Mouse (Mus musculus) heart, adult 11 months (tissue): ENCODE measurements at regions not wholly inside any gene's neighbourhood (a gene's known extent, or its start where the extent isn't known, plus 50 kb on each side); places are given as distances from the start of the nearest gene placed in this dataset.
A peak's percentile ranks its signal among the peaks of the same experiment; 100 is the strongest.

Experiments used
- DNase-seq: peaks from one replicate; pipeline ENCODE4 v3.0.0; 2022

DNA sequence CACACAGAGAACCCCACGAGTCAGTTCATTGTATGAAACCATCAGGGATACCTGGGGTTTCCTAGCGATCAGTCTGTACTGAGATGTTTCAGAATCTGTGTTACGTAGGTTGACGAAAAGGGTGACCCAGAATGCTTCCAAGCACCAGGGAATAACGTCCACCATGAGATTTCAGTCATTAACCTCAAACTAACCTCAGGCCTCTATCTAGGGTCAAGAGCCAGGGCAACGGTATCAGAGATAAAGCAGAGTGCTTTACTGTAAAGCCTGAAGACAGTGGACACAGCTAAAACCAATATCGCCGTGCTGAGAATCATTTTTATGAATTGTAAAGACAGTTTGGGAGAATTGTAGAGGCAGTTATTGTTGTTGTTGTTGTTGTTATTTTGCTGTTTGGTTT lies 52.9 kb upstream of the Errfi1 start:
- DNase-seq: no peak

DNA sequence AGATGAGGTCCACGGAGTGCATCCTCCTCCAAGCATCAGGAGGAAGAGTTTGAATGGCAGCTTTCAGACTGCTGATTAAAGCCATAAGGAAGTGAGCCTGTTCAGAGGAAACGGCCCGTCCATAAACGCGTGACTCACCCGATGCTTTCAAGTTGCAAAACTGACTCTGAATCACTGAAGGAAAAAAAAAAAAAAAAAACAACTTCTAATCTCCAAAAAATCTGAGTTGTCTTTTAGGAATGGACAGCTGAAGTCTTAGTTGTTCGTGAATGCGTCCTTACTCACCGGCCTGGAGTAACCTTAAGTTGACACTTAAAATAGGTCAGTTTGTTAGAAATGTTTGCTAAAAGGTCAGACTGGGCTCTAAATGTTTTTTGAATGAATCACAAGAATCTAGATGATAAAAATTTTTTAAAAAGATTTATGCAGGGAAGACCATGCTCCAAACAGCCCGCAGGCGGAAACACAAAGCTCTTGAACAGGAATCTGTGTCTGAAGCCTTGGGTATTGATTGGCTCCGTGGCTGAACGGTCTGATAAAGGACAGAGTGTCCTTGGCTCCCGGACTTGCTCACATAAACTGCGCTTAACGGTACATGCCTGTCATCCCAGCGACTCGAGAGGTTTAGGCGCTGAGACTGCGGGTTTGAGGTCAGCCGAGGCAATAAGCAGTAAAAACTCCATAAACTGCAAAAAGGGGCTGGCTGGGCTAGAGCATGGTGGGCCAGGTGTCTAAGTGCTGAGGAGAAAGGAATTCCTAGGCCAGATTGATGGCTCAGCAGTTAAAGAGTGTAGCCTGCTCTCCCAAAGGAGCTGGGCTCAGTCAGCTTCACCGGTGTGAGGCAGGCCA lies 53.9 kb upstream of the Errfi1 start:
- DNase-seq: peak; percentile 97

DNA sequence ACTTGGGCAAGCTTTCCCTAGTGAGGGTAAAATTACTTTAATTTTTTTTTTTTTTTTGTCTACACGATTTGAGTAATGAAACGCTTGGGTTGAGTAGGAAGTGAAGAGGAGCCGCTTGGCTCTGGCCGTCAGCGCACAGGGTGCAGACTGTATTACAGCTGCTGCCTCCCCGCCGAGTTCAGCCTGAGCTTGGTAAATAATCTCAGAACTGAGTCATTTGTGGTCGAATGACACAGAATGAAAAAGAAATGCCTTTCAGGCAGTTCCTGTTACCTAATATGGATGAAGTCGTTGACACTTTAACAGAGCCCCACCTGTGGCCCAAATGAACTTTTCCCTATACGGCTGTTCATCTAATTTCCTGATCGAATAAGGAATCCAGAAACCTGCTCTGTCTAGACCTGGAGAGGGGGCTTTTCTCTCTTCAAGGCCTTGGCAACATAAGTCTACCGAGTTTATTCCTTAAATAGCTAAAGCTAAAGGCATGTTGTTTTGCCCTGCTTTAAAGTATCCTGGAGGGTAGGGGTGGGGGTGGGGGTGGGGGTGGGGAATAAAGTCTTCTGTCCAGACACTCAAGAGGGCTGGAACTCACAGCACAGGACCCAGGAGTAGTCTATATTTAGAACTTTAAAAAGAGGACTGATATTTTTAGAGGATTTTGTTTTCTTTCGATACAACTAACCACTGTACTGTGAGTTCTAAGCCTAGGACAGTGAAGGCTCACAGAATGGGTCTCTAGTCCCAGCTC lies 54.8 kb upstream of the Errfi1 start:
- peak; percentile 96 for DNase-seq

DNA sequence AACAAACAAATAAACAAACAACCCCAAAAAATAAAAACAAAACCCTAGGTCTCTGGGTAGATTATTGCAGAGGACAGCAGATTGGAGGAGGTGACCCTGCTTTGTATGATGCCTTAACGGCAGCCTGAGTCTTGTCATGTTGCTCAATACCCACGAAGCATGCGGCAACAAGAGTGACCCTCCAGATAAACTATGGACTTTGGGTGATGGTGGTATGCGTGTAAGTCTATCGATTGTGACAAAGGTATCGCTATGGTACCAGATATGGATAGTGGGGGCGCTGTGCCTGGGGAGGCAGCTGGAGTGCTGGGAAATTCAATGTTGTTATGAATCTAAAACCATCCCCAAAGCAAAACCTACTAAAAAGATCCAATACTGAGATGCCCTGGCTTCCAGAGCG lies 55.4 kb upstream of the Errfi1 start:
- no peak for DNase-seq

DNA sequence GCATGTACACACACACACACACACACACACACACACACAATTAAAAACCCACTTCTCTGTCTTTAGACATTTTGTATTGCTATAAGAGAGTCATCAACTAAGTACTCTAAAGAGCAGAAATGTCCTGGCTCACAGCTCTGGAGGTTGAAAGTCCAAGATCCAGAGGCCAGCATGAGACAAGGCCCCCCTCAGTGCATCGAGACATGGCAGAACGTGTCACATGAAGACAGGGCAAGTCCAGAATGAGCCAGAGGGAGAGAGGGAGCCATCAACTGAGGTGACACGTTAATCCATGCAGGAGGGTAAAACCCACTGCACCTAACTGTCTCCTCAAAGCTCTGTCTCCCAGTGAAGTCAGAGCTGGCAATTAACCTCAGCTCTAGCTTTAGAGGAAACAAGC lies 56.7 kb upstream of the Errfi1 start:
- peak; percentile 90 for DNase-seq

DNA sequence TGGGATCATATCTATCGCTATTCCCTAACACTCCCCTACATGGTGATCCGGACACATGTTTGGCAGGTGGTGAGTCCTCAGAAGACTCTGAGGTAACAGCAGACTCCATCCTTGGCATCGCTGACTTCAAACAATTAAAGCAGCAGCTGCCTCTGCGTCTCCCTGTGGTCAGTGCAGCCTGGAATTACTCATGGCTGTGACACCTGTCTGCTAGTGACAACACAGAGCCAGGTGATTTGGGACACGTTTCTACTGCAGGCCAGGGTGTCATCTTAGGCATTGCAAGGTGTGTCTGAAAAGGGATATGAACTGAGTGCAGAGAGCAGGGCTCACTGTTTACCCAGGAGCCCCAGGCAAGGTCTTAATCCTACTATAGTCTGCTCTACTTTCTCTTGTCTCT lies 58.8 kb upstream of the Errfi1 start:
- no peak for DNase-seq

DNA sequence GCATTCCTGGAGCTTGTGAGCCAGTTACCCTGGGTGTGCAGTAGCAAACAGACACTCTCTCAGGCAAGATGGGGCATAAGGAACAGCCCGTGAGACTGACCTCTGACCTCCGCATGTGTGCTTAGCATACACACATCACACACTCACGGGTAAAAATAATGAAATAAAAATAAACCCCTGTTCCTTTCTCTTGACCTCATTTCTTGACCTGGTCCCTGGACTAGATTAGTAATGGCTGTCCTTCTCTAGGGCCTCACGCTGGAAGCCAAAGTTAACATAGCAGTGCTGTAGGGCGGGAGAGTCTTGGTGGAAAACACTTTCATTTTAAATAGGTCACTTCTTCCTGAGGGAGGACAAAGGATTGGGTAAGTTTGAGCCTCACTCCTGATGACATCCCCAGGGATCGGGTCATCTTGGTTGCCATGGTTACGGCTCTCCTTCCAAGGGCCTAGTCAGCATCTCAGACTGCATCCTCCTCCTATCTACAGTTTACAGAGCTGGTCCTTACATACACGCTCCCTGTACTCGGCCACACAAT lies 59.4 kb upstream of the Errfi1 start:
- DNase-seq: peak; percentile 97

DNA sequence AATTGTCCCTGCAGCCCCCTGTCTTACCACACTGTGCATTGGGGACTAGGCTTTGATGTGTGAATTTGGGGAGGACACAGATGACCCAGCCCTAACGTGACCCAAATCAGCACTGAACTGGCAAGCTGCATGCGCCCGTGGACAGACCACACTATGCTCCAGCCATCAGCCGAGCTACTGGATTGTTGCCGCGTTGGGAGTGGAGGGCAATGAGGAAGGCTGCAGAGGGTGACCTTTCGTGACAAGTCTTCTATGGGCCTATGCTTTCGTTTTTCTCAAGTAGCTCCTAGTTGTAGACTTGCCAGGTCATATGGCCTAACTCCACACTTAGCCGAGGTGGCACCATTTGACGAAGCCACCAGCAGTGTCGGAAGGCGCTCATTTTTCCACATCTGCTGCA lies 60.6 kb upstream of the Errfi1 start:
- DNase-seq: peak; percentile 85

DNA sequence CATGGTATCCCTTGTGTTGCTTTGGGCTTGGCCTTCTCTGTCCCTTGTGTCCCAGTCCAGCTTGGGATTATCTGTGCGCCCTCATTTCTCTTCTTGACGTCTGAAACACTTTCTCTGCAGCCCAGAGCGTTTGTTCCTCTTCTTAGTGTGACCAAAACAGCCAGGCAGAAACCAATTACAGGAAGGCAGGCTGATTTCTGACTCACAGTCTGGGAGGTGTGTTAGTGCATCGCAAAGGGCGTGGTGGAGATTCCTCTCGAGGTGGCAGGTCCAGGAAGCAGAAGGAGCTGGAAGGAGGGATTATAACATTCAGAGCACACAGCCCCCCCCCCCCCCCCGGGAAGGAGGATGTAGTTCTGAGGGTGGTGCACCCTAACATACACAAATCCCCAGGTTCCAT lies 64.6 kb upstream of the Errfi1 start:
- DNase-seq: peak; percentile 80

DNA sequence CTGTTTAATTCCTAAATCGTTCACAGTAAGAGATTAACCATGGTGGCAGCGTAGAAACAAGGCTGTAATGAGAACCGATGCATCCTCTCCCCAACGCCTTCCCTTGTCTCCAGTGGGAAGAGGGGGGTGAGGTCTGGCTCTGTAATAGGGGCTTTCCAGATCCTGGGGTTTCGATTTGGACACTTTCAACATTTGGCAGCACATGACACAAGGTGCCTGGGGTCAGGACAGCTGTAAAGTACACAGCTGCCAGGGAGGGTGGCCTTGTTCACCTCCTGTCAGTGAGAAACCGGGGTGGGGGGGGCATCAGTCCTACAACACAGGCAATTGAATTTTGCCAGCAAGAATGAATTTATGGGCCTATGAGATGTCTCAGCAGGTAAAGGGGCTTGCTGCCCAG lies 66.6 kb upstream of the Errfi1 start:
- DNase-seq: peak; percentile 88

DNA sequence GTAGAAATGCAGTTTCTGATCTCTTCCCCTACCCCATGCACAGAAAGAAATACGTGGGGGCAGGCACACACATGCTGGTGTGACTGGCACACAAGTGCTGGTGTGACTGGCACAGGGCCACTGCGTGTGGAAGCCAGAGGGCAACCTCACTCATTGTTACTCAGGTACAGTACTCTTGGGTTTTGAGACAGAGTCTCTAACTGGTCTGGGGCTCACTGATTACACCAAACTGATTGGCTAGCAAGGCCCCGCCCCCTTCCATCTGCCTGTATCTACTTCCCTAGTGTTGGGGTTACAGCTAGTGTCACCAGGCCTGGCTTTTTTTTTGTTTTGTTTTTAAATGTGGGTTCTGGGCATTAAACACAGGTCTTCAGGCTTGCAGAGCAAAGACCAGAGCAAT lies 67.1 kb upstream of the Errfi1 start:
- peak; percentile 92 for DNase-seq

DNA sequence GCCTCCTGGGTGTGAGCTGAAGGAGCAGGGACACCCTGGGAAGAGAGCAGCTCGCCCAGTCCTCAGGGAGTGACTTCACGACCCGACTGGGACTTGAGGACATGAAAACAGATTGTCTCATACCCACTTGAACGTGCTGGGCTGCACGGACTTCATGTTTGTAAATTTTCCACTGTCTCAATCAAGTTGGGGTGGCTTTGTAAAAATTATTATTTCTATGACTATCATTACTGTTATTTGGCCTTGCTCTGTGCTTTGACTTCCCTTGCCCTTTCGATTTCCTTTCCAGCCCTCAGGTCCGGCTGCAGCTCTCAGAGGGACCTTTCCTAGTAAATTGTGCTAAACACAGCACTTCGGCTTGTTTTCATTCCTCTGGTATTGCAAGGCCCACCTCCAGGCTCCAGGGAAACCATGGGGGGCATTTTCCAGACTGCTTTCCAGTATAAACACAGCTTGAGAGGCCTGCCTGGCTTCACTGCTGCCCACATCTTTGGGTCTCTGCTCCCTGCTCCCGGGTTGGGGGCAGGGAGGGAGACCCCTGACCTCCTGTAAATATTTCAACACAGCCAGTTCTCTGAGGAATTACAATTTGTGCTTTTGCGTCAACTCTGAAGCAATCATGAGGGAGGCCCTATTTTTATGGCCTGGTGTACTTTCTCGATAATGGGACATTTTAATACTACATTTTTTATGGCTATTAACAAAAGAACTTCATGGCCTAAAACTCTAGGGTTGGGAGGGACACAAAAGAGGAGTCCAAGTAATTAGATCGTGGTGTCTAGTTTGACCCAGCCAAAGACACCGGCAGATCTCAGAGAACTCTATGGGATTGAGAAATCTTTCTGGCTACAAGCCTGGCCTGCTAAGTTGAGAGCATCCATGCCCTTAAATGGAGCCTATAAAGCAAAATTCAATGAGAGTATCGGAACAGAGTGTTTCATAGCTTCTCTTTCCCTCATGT lies 68.9 kb upstream of the Errfi1 start:
- DNase-seq: peak; percentile 98

DNA sequence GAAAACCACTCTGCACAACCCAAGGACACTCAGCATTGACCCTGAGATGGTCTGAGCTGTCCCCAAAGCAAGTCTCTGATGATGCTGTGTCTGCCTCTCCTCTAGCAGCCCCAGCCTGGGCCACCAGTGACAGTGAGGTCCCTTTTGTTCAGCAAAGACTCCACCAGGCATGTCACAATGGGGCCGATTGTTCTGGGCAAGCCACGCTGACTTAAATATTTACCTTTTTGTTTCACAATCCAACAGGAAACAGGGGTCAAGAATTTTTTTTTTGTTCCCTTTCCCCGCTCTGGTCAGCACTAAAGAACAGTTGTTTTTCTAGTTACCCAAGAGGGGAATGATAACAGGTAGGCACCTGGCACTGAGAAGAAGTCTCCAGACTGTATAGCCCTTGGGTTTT lies 72.4 kb upstream of the Errfi1 start:
- peak; percentile 88 for DNase-seq

DNA sequence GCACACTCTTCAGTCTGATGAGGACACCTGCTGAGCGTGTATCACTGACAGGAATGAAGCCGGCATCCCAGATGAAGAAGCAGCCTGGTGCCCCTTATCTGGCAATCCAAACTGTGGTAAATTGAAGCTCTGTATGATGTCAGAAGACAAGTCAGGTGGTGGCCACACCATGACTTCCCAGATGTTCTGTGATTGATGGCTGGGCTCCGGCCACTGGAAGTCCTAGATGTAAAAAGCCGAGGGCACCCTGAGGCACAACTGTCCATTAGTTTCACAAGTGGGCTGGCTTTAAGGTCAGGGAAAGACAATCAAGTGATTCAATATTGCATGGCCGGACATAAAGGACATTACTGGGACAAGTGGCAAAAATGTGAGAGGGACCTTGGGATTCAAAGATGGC lies 74.4 kb upstream of the Errfi1 start:
- peak; percentile 88 for DNase-seq

DNA sequence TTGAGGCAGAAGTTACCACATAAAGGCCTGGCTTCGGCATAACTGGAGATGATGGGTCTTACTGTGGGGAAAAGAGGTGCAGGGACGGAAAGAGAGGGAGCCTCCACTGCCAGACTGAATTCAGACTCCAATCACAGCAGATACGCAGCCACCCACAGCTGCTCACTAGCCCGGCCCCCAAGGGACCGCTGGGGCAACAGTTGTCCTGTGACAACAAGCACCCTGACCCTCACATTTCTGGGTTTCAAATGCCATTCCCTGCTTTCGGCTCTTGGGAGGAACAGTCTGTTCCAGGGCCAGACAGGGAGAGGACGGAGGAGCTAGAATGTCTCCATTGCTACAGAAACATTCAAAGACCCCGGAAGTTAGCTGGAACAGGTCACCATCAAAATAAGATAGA lies 75.0 kb upstream of the Errfi1 start:
- peak; percentile 98 for DNase-seq

DNA sequence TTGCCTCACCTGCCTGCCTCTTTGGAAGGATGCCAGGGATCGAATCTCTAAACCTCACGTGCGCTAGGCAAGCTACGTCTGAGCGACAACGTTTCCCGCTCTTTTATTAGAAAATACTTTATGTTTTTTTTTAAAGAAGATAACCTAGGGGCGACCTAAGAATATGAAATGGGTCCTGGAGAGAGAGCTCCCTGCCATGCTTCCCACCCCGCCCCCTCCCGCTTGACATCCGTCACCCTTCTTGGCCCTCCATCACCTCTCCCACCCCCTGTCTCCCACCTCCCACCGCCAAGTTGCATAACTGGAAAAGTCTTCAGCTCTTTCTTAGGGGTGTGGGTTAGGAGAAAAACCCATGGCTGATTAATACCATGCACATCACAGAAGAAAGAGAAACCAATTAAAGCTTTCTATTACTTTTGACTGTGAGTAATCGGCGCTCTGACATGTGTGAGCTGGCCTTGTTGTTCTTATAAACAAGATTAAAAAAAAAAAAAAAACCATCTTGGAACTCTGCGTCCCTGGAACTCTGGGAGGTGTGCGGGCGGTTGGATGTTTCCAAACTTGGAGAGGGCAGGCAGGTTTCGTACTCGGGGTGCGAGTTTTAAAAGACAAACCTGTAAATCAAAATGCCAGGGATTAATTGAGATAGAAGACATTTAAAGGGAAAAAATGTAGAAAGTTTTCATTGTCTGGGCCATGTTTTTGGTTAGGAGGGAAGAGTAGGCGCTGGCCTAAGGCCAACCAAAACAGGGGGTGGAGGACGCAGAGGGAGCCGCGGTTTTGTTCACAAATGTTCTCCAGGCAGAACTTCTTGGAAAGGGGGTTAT lies 77.8 kb upstream of the Errfi1 start:
- DNase-seq: peak; percentile 96

DNA sequence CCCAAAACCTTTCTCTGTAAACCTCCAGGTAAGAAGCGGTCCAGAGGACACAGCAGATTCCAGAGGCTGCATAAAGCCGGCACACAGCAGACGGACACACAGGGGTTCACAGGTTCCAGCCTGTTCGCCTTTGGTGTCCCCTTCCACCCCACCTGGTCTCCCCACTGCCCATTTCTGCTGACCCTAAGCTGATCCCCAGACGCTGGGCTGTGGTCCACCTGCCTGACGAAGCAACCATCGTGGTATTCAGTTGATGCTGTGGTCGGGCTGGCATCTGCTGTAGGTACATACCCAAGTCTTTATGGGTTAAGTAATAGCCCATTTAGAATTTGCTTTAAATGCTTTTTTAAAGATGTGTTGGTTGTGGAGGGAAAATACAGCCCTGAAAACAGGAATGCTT lies 78.4 kb upstream of the Errfi1 start:
- peak; percentile 93 for DNase-seq

DNA sequence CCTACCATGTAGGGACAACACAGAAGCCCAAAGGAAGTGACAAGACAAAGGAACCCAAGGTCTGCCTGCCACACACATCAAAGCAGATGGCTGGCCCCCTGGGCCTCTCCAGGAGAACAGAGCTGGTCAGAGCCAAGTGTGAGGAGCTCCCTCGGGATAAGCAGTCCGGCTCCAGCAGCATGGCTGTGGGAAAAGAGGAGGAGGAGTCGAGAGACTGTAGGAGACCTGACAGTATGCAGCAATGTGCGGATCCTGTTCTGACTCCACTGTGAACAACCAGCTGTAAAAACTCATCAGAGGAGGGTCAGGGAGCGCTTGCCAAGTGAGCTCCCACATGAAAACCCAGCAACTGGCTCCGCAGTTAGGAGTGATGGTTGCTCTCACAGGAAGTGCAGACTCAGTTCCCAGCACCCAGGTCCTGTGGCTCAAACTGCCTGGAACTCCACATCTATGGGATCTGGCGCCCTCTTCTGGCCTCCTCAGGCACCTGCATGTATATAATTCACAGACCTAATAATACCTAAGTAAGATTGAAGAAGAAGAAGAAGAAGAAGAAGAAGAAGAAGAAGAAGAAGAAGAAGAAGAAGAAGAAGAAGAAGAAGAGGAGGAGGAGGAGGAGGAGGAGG lies 79.3 kb upstream of the Errfi1 start:
- peak; percentile 95 for DNase-seq

DNA sequence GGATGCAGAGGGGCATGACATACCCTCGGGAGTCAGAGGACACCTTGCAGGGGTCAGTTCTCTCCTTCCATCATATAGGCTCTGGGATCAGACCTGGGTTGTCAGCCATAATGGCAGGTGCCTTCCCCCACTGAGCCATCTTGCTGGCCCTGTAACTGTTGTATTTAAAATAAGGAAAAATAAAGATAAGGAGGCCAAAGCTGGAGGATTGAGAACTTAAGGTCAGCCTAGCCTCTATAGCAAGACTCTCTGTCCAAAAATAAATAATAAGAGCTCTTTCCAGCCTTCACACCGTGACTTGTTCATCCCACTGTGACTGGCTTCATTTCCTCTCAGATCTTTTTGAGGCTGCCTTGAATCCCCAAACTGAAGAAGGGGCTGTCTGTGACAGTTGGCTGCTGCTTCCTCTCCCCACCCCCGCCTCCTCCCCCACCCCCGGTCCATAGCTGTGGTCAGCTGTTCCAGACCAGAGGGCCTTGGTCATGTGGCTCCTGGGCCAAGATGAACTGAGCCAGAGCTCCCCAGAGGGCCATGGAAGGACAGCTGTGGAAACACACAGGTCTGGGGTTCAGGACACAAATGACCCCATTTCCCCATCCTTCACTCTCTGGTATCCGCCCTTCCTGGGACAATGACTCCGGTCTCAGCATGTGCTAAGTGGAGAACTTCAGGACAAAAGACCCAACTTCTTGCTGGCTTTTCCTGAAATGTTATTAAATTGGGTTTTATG lies 81.6 kb upstream of the Errfi1 start:
- peak; percentile 99 for DNase-seq

DNA sequence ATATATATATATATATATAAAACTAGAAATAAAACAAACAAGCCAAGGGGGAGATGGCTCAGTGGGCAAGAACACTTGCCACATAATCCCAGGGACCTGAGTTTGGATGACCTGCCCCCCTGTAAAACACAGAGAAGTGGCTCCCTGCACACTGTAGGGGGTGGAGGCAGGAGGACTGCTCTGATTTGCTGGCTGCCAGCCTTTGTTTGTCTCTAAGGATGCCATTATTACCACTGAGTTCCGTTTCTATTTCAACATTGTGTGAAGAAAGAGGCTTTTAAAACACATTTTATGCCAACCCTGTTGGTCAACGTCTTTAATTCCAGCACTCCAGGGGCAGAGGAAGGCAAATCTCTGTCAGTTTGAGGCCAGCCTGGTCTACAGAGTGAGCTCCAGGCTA lies 82.2 kb upstream of the Errfi1 start:
- no peak for DNase-seq

DNA sequence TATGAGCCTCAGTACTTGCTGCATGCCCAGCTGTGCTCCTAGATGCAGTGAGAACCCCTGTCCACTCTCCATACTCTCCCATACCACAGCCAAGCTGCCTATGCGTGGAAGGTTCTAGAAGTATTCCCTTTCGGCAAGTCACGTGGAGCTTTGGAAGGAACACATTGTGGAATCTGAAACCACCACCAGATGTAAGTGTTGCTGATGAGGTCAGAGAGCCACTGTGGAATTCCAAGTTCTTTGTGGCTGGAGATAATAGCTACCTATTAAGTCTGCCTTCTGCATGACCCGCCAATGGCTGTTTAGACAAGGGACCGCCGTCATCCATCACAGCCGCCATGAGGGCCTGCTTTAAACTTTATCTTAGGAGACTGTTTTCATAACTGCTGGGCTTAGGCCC lies 84.7 kb upstream of the Errfi1 start:
- DNase-seq: peak; percentile 94
